Mouse (Mus musculus) CH12.LX (cell line): ENCODE data around the gene Cyp39a1.

Experiments used
- CHD1 ChIP-seq: IDR thresholded peaks from 2 replicates; pipeline ENCODE4 v1.6.1; 2012; ENCODE audit warnings: low read depth, low read length, improper control_type of control experiment, inconsistent platforms
- CTCF ChIP-seq, 2 experiments: IDR thresholded peaks in 1 of 2; conservative IDR thresholded peaks in 1 of 2; 2 replicates each; pipeline ENCODE4 v1.5.1; 2011 to 2012; ENCODE audit warnings: low read depth in 2 of 2, low read length in 2 of 2, improper control_type of control experiment in 1 of 2, inconsistent platforms in 1 of 2, mild to moderate bottlenecking in 1 of 2, moderate library complexity in 1 of 2
- E2F4 ChIP-seq: IDR thresholded peaks from 2 replicates; pipeline ENCODE4 v1.6.1; 2011; ENCODE audit warnings: low read depth, low read length, improper control_type of control experiment; ENCODE audit not compliant: insufficient replicate concordance
- EP300 ChIP-seq: IDR thresholded peaks from 2 replicates; pipeline ENCODE4 v1.6.1; 2011; ENCODE audit warnings: low read length, improper control_type of control experiment
- HCFC1 ChIP-seq: IDR thresholded peaks from 2 replicates; pipeline ENCODE4 v1.6.1; 2012; ENCODE audit warnings: low read depth, mild to moderate bottlenecking, inconsistent platforms, low read length, improper control_type of control experiment
- MAX ChIP-seq: IDR thresholded peaks from 2 replicates; pipeline ENCODE4 v1.6.1; 2011; ENCODE audit warnings: low read length, improper control_type of control experiment
- MEF2A ChIP-seq: IDR thresholded peaks from 2 replicates; pipeline ENCODE4 v1.6.1; 2014; ENCODE audit warnings: low read depth, mild to moderate bottlenecking, inconsistent platforms, low read length, improper control_type of control experiment, borderline replicate concordance
- MYC ChIP-seq: IDR thresholded peaks from 2 replicates; pipeline ENCODE4 v1.6.1; 2011; ENCODE audit warnings: low read depth, mild to moderate bottlenecking, improper control_type of control experiment, low read length
- POLR2A ChIP-seq: IDR thresholded peaks from 2 replicates; pipeline ENCODE4 v1.6.1; 2011; ENCODE audit warnings: low read depth, mild to moderate bottlenecking, improper control_type of control experiment, low read length
- SIN3A ChIP-seq: IDR thresholded peaks from 2 replicates; pipeline ENCODE4 v1.6.1; 2012; ENCODE audit warnings: low read length, improper control_type of control experiment, inconsistent platforms
- SMC3 ChIP-seq: IDR thresholded peaks from 2 replicates; pipeline ENCODE4 v1.6.1; 2011; ENCODE audit warnings: low read depth, low read length, improper control_type of control experiment
- TCF12 ChIP-seq: IDR thresholded peaks from 2 replicates; pipeline ENCODE4 v1.6.1; 2014; ENCODE audit warnings: low read depth, mild to moderate bottlenecking, inconsistent platforms, low read length, improper control_type of control experiment
- USF1 ChIP-seq: IDR thresholded peaks from 2 replicates; pipeline ENCODE4 v1.6.1; 2014; ENCODE audit warnings: low read depth, mild to moderate bottlenecking, inconsistent platforms, low read length, improper control_type of control experiment

GRCm38 (mm10) chr17:43629026-43629495 lies 38.2 kb upstream of the Cyp39a1 start:
- TF ChIP-seq TCF12 = no peak
- no peak for TF ChIP-seq CTCF (conservative IDR thresholded peaks at IDR 0.05 in 1 of 2, IDR thresholded peaks at IDR 0.05 in 1 of 2; ENCODE audit: low read depth in 2 of 2, low read length in 2 of 2)
- no peak for TF ChIP-seq POLR2A
- no peak for TF ChIP-seq HCFC1
- TF ChIP-seq MEF2A = no peak
- no peak for TF ChIP-seq MYC
- TF ChIP-seq USF1 = no peak
- TF ChIP-seq SIN3A = no peak
- no peak for TF ChIP-seq CHD1
- TF ChIP-seq E2F4 = no peak
- no peak for TF ChIP-seq MAX
- TF ChIP-seq SMC3 = no peak
- TF ChIP-seq EP300 = no peak
